Mouse (Mus musculus) liver, postnatal 0 days (tissue): Measurements from ENCODE around the gene Pigm.

Experiments
- CTCF ChIP-seq: sonication (generic); IDR thresholded peaks from 2 replicates; pipeline ENCODE4 v1.5.1; 2016; ENCODE audit warnings: antibody characterized with exemption, low read depth
- EP300 ChIP-seq: IDR thresholded peaks from 2 replicates; pipeline ENCODE4 v1.6.1; 2016; ENCODE audit warnings: antibody characterized with exemption, low read depth, mild to moderate bottlenecking

- TF ChIP-seq CTCF (peak; percentile 94), EP300 (no peak)
Observed at GRCm38 (mm10) chr1:172412204-172412603, 35.9 kb downstream of the Pigm start.
